Mouse (Mus musculus) stomach, adult 2 months (tissue): ENCODE data around the gene Gm45785. TPM values are rescaled to one million over a fixed set of nuclear protein-coding genes. Genes with fewer than 3 reads are reported as not detected.

Experiments
- polyA plus RNA-seq: library from polyadenylated mRNA; depleted of rRNA; stranded (reverse); fragments of >200 nt; gene quantifications from 2 replicates; pipeline ENCODE4 v1.2.3, GENCODE M21; 2012; rRNA removed

Gene Gm45785
- not detected in 2 replicates for polyA plus RNA-seq

GRCm38 (mm10) chr7:140855860-140856784 is at the start of gene Gm45785:
TSS of gene Gm45785 (minus strand) at chr7:140856331.

GRCm38 (mm10) chr7:140900220-140900619 is 44.1 kb upstream of the Gm45785 start, which contains the start of gene Cox8b:
TSS of gene Cox8b (minus strand) at chr7:140900446.

GRCm38 (mm10) chr7:140881696-140882468 is 25.8 kb upstream of the Gm45785 start, which contains the start of the genes Psmd13 and Sirt3:
TSS of gene Psmd13 (plus strand) at chr7:140881968.
TSS of gene Sirt3 (minus strand) at chr7:140882309.

GRCm38 (mm10) chr7:140857550-140858505 is 1.7 kb upstream of the Gm45785 start, which contains the start of gene Bet1l:
TSS of gene Bet1l (minus strand) at chr7:140857577.

GRCm38 (mm10) chr7:140856785-140857549 is 836 bp upstream of the Gm45785 start, which contains the start of gene Ric8a:
TSS of gene Ric8a (plus strand) at chr7:140856957.

GRCm38 (mm10) chr7:140847755-140848580 is 8.2 kb downstream of the Gm45785 start, which contains the start of gene Odf3:
TSS of gene Odf3 (plus strand) at chr7:140847805.

GRCm38 (mm10) chr7:140844905-140845665 is 11.0 kb downstream of the Gm45785 start, which contains the start of gene Scgb1c1:
TSS of gene Scgb1c1 (plus strand) at chr7:140845547.

GRCm38 (mm10) chr7:140834968-140835757 is 21.0 kb downstream of the Gm45785 start, which contains the start of gene Urah:
TSS of gene Urah (plus strand) at chr7:140835018.

GRCm38 (mm10) chr7:140821653-140822329 is 34.3 kb downstream of the Gm45785 start, which contains the start of gene Zfp941:
TSS of gene Zfp941 (minus strand) at chr7:140822178.

GRCm38 (mm10) chr7:140787406-140788052 is 68.6 kb downstream of the Gm45785 start, which contains the start of gene Syce1:
TSS of gene Syce1 (minus strand) at chr7:140787852.

Other genes with a start within 250 kb of the Gm45785 start
- gene Olfr61, start 227.4 kb downstream of the Gm45785 start, polyA plus RNA-seq = not detected in 2 replicates
- not detected in 2 replicates for gene Olfr53, start 209.9 kb downstream of the Gm45785 start, polyA plus RNA-seq
- not detected in 2 replicates for gene Olfr539, start 196.4 kb downstream of the Gm45785 start, polyA plus RNA-seq
- gene Olfr45, start 174.4 kb downstream of the Gm45785 start, polyA plus RNA-seq = not detected in 2 replicates
- not detected in 2 replicates for gene Olfr541, start 159.1 kb downstream of the Gm45785 start, polyA plus RNA-seq
- gene Cyp2e1, start 92.6 kb downstream of the Gm45785 start, polyA plus RNA-seq = 0.06 and 0.75 TPM in 2 replicates
- gene Syce1, start 68.5 kb downstream of the Gm45785 start, polyA plus RNA-seq = 0.15 TPM in 1 of 2 replicates, not detected in the other
- gene Zfp941, start 34.2 kb downstream of the Gm45785 start, polyA plus RNA-seq = 0.01 and 0.02 TPM in 2 replicates
- gene Urah, start 21.3 kb downstream of the Gm45785 start, polyA plus RNA-seq = 24.9 and 25.9 TPM in 2 replicates
- not detected in 2 replicates for gene Scgb1c1, start 10.8 kb downstream of the Gm45785 start, polyA plus RNA-seq
- not detected in 2 replicates for gene Odf3, start 8.5 kb downstream of the Gm45785 start, polyA plus RNA-seq
- 38.8 and 38.9 TPM in 2 replicates for gene Ric8a, start 626 bp upstream of the Gm45785 start, polyA plus RNA-seq
- 7.5 and 8.6 TPM in 2 replicates for gene Bet1l, start 1.2 kb upstream of the Gm45785 start, polyA plus RNA-seq
- 26.4 and 30.2 TPM in 2 replicates for gene Psmd13, start 25.6 kb upstream of the Gm45785 start, polyA plus RNA-seq
- 12.7 and 14.2 TPM in 2 replicates for gene Sirt3, start 26.0 kb upstream of the Gm45785 start, polyA plus RNA-seq
- 24.9 and 30.2 TPM in 2 replicates for gene Cox8b, start 44.1 kb upstream of the Gm45785 start, polyA plus RNA-seq
- gene Nlrp6, start 64.6 kb upstream of the Gm45785 start, polyA plus RNA-seq = 0.08 and 0.19 TPM in 2 replicates
- gene Pgghg, start 85.1 kb upstream of the Gm45785 start, polyA plus RNA-seq = 13.5 and 15.5 TPM in 2 replicates
- 0.67 and 1.3 TPM in 2 replicates for gene Ifitm5, start 94.0 kb upstream of the Gm45785 start, polyA plus RNA-seq
- not detected in 2 replicates for gene Gm45717, start 99.6 kb upstream of the Gm45785 start, polyA plus RNA-seq
- gene Ifitm2, start 99.7 kb upstream of the Gm45785 start, polyA plus RNA-seq = 255 and 272 TPM in 2 replicates
- 46.7 and 48.2 TPM in 2 replicates for gene Ifitm1, start 110.9 kb upstream of the Gm45785 start, polyA plus RNA-seq
- 83.2 and 93.7 TPM in 2 replicates for gene Ifitm3, start 154.4 kb upstream of the Gm45785 start, polyA plus RNA-seq
- gene Ifitm6, start 161.6 kb upstream of the Gm45785 start, polyA plus RNA-seq = 0.83 and 1.1 TPM in 2 replicates
- not detected in 2 replicates for gene Gm17387, start 172.8 kb upstream of the Gm45785 start, polyA plus RNA-seq
- 1.2 and 1.6 TPM in 2 replicates for gene B4galnt4, start 204.8 kb upstream of the Gm45785 start, polyA plus RNA-seq
- 87.1 and 93.8 TPM in 2 replicates for gene Pkp3, start 221.9 kb upstream of the Gm45785 start, polyA plus RNA-seq
- gene Sigirr, start 244.2 kb upstream of the Gm45785 start, polyA plus RNA-seq = 18.7 and 23.0 TPM in 2 replicates